Mouse (Mus musculus) limb, embryonic 14.5 days (tissue): ENCODE results near the gene Ywhag. TPM values are rescaled to one million over a fixed set of nuclear protein-coding genes. Genes with fewer than 3 reads are reported as not detected.
A peak's percentile ranks its signal among the peaks of the same experiment; 100 is the strongest.

ENCODE experiments used
- ATAC-seq: fragments of 200-750 bp; cut with Nextera tagmentation; 2 replicates; pipeline ENCODE4 v1.8.0; 2017; ENCODE audit warnings: low read depth, moderate number of reproducible peaks, moderate TSS enrichment; ENCODE audit not compliant: low FRiP score
- DNase-seq: peaks from one replicate; pipeline ENCODE4 v3.0.0-alpha.2; 2015; ENCODE audit warnings: low spot score
- H3K27ac ChIP-seq: fragments of 300-500 bp; sonication (generic); replicated peaks from 2 replicates; pipeline ENCODE4 v1.5.1; 2014; ENCODE audit warnings: low read depth, mild to moderate bottlenecking, low read length, moderate library complexity, mixed read lengths
- H3K27me3 ChIP-seq: fragments of 300-500 bp; sonication (generic); 2 replicates; pipeline ENCODE4 v1.6.1; 2014; ENCODE audit warnings: low read length, mixed read lengths; ENCODE audit not compliant: control insufficient read depth, insufficient read depth
- H3K36me3 ChIP-seq: fragments of 300-500 bp; sonication (generic); 2 replicates; pipeline ENCODE4 v1.6.1; 2014; ENCODE audit warnings: mild to moderate bottlenecking, low read length, moderate library complexity, mixed read lengths; ENCODE audit not compliant: control insufficient read depth, insufficient read depth
- H3K4me1 ChIP-seq: fragments of 300-500 bp; sonication (generic); 2 replicates; pipeline ENCODE4 v1.6.1; 2014; ENCODE audit warnings: antibody characterized with exemption, low read length, mixed read lengths; ENCODE audit not compliant: control insufficient read depth, insufficient read depth
- H3K4me2 ChIP-seq: fragments of 300-500 bp; sonication (generic); replicated peaks from 2 replicates; pipeline ENCODE4 v1.6.1; 2014; ENCODE audit warnings: low read depth, mild to moderate bottlenecking, low read length, moderate library complexity; ENCODE audit not compliant: severe bottlenecking
- H3K4me3 ChIP-seq: fragments of 300-500 bp; sonication (generic); replicated peaks from 2 replicates; pipeline ENCODE4 v1.5.1; 2014; ENCODE audit warnings: low read length
- H3K9ac ChIP-seq: fragments of 300-500 bp; sonication (generic); 2 replicates; pipeline ENCODE4 v1.6.1; 2014; ENCODE audit warnings: mild to moderate bottlenecking, low read depth, low read length, moderate library complexity; ENCODE audit not compliant: severe bottlenecking
- H3K9me3 ChIP-seq: fragments of 300-500 bp; sonication (generic); 2 replicates; pipeline ENCODE4 v1.6.1; 2016; ENCODE audit warnings: low read length; ENCODE audit not compliant: control insufficient read depth
- POLR2A ChIP-seq: fragments of 200-500 bp; IDR thresholded peaks from 2 replicates; pipeline ENCODE4 v1.8.0; 2012; ENCODE audit warnings: inconsistent platforms, mild to moderate bottlenecking, moderate library complexity, borderline replicate concordance; ENCODE audit not compliant: insufficient read depth, insufficient read length; ENCODE audit errors: extremely low read depth
- WGBS: fragments of 180-500 bp; shearing (Covaris S2); extraction: QIAGEN DNeasy Blood & Tissue Kit; methylation state at CpG from one replicate; pipeline ENCODE4 v1.1.7; 2014; 5-methylcytosine and 5-hydroxymethylcytosine counted together
- polyA plus RNA-seq, 2 experiments: library from polyadenylated mRNA; depleted of rRNA in 1 of 2; stranded (reverse) in 1 of 2; unstranded in 1 of 2; fragments of >200 nt; fragmentation: Nextera tagmentation in 1 of 2; extraction: Ambion mirVana in 1 of 2; gene quantifications; 2 replicates each; pipeline versions ENCODE4 v1.2.1 to v1.2.3; 2012 to 2014

Gene Ywhag
- polyA plus RNA-seq, 2 experiments = 72.9 to 83.6 TPM

- no peaks in the 10 kb centered on the region for H3K27me3 ChIP-seq
- no peak overlapping the region for H3K9ac ChIP-seq
- 74% methylated on average over 13 of the region's 13 CpGs for WGBS
- H3K4me3 ChIP-seq = no peak overlapping the region
- ATAC-seq = no peak
- H3K36me3 ChIP-seq = peaks cover 59% of the 10 kb centered on the region
- H3K4me1 ChIP-seq = 0 out of 2 replicates have a peak, but pooled peaks cover 7% of the 10 kb centered on the region
- no peak for DNase-seq
- H3K9me3 ChIP-seq = no peaks in the 10 kb centered on the region
- H3K4me2 ChIP-seq = no peak overlapping the region
- no peak for TF ChIP-seq POLR2A
- no peak overlapping the region for H3K27ac ChIP-seq
These were observed 27.2 kb downstream of the Ywhag start for GRCm38 (mm10) chr5:135907256-135907655.

- H3K4me1 ChIP-seq = 0 out of 2 replicates have a peak, but pooled peaks cover 7% of the 10 kb centered on the region
- WGBS = 85% methylated on average over 4 of the region's 4 CpGs
- TF ChIP-seq POLR2A = no peak
- DNase-seq = no peak
- H3K9me3 ChIP-seq = no peaks in the 10 kb centered on the region
- no peak overlapping the region for H3K9ac ChIP-seq
- ATAC-seq = no peak
- H3K27ac ChIP-seq = no peak overlapping the region
- H3K4me2 ChIP-seq = no peak overlapping the region
- peaks cover 55% of the 10 kb centered on the region for H3K36me3 ChIP-seq
- H3K27me3 ChIP-seq = no peaks in the 10 kb centered on the region
- no peak overlapping the region for H3K4me3 ChIP-seq
These were observed 27.6 kb downstream of the Ywhag start for GRCm38 (mm10) chr5:135906846-135907245.

- 59% methylated on average over 8 of the region's 8 CpGs for WGBS
These were observed 28.8 kb downstream of the Ywhag start for GRCm38 (mm10) chr5:135905320-135906225.

GRCm38 (mm10) chr5:135904259-135904658, 30.2 kb downstream of the Ywhag start:
- peak overlapping the region; percentile 38; the same call in 1 of the 2 replicates for H3K4me3 ChIP-seq
- no peak for DNase-seq
- WGBS = 61% methylated on average over 5 of the region's 5 CpGs
- H3K4me2 ChIP-seq = peak overlapping the region; percentile 72
- H3K27ac ChIP-seq = no peak overlapping the region
- H3K27me3 ChIP-seq = no peaks in the 10 kb centered on the region
- no peak overlapping the region for H3K9ac ChIP-seq
- 0 out of 2 replicates have a peak, but pooled peaks cover 7% of the 10 kb centered on the region for H3K4me1 ChIP-seq
- H3K9me3 ChIP-seq = no peaks in the 10 kb centered on the region
- no peak for ATAC-seq
- no peak for TF ChIP-seq POLR2A
- peaks cover 29% of the 10 kb centered on the region for H3K36me3 ChIP-seq

More at GRCm38 (mm10) chr5:135905320-135906225, 28.8 kb downstream of the Ywhag start:
- Histone ChIP-seq H3K9ac (no peak overlapping the region), H3K27me3 (no peaks in the 10 kb centered on the region), H3K4me2 (no peak overlapping the region), H3K27ac (no peak overlapping the region), H3K4me1 (0 out of 2 replicates have a peak, but pooled peaks cover 7% of the 10 kb centered on the region), H3K4me3 (no peak overlapping the region), H3K9me3 (no peaks in the 10 kb centered on the region), H3K36me3 (peaks cover 42% of the 10 kb centered on the region)
- ATAC-seq (no peak), DNase-seq (no peak)
- no peak for TF ChIP-seq POLR2A

GRCm38 (mm10) chr5:135903551-135904151, 30.8 kb downstream of the Ywhag start:
- H3K36me3 ChIP-seq = peaks cover 23% of the 10 kb centered on the region
- H3K9ac ChIP-seq = peak overlapping the region; percentile 44
- 0 out of 2 replicates have a peak, but pooled peaks cover 7% of the 10 kb centered on the region for H3K4me1 ChIP-seq
- ATAC-seq = peak; percentile 95
- no peaks in the 10 kb centered on the region for H3K27me3 ChIP-seq
- H3K27ac ChIP-seq = no peak overlapping the region
- TF ChIP-seq POLR2A = no peak
- peak overlapping the region; percentile 72 for H3K4me2 ChIP-seq
- H3K4me3 ChIP-seq = peak overlapping the region; percentile 38
- no peaks in the 10 kb centered on the region for H3K9me3 ChIP-seq
- under 1% methylated on average over 30 of the region's 30 CpGs for WGBS
- DNase-seq = peak; percentile 88
